Mouse (Mus musculus): ENCODE results near the gene Parp8. TPM values are rescaled to one million over a fixed set of nuclear protein-coding genes. Genes with fewer than 3 reads are reported as not detected.

The Parp8 gene
- polyA plus RNA-seq, 1 experiment from 2014 or later = 18.3 TPM

DNA sequence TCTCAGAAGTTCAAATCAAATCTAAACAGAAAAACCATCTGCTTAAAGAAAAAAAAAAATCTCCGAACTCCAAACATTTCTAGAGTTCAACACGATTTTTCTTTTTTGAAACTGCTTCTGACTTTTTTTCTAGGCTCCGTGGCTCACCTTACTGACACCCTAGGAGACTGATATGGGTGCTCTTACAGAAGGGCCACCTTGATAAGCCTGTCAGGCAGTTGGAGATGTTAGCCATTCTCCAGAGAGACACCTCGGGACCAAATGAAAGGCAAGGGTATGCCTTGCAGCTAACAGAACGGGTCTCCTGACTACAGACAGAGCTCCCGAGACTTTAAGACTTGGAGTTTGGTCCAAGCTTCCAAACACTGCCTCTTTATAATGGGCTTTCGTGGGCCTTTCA, 37.1 kb downstream of the Parp8 start:
- H3K4me3 ChIP-seq (ENCODE audit: low read depth, low read length) = no peak overlapping the region
- no peaks in the 10 kb centered on the region for H3K4me1 ChIP-seq (ENCODE audit: control insufficient read depth, insufficient read depth, low read length)
- no peak overlapping the region for H3K27ac ChIP-seq (replicated peaks; ENCODE audit: low read depth, low read length)
- DNase-seq (ENCODE audit: low spot score) (no peak), ATAC-seq (ENCODE audit: insufficient number of reproducible peaks, low FRiP score, low TSS enrichment, low read depth) (no peak)
- 80% methylated on average over 7 of the region's 7 CpGs for WGBS
- no peaks in the 10 kb centered on the region for H3K9me3 ChIP-seq (ENCODE audit: control insufficient read depth, low read length)
- H3K27me3 ChIP-seq (ENCODE audit: control insufficient read depth, insufficient read depth, low read length) = no peaks in the 10 kb centered on the region
- no peak overlapping the region for H3K4me2 ChIP-seq (ENCODE audit: low read depth, severe bottlenecking)
- H3K9ac ChIP-seq (ENCODE audit: low read length) = no peak overlapping the region
- H3K36me3 ChIP-seq (ENCODE audit: control insufficient read depth, insufficient read depth, low read length) = no peaks in the 10 kb centered on the region

DNA sequence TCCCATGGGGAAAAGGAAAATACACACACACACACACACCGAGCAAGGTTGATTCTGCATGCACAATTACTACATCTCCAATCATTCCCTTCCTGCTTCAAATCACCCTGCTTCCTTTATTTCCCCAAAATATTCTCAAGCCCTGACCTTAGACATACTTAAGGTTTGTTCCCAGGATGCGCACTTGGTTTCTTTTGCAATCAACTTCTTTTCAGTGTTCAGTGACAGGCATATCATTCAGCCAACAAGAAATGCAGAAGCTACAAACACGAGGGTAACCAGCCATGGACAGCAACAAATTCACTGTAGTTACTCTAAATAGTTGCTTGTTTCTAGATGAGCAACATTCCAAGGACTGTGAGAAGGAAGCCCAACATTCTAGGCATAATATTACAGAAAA, 38.1 kb downstream of the Parp8 start:
- no peaks in the 10 kb centered on the region for H3K27me3 ChIP-seq (ENCODE audit: control insufficient read depth, insufficient read depth, low read length)
- H3K4me2 ChIP-seq (ENCODE audit: low read depth, severe bottlenecking) = no peak overlapping the region
- 91% methylated on average over 3 of the region's 3 CpGs for WGBS
- no peaks in the 10 kb centered on the region for H3K9me3 ChIP-seq (ENCODE audit: control insufficient read depth, low read length)
- no peaks in the 10 kb centered on the region for H3K4me1 ChIP-seq (ENCODE audit: control insufficient read depth, insufficient read depth, low read length)
- no peak overlapping the region for H3K4me3 ChIP-seq (ENCODE audit: low read depth, low read length)
- H3K9ac ChIP-seq (ENCODE audit: low read length) = no peak overlapping the region
- H3K36me3 ChIP-seq (ENCODE audit: control insufficient read depth, insufficient read depth, low read length) = no peaks in the 10 kb centered on the region
- no peak overlapping the region for H3K27ac ChIP-seq (replicated peaks; ENCODE audit: low read depth, low read length)
- ATAC-seq (ENCODE audit: insufficient number of reproducible peaks, low FRiP score, low TSS enrichment, low read depth) = no peak
- no peak for DNase-seq (ENCODE audit: low spot score)

DNA sequence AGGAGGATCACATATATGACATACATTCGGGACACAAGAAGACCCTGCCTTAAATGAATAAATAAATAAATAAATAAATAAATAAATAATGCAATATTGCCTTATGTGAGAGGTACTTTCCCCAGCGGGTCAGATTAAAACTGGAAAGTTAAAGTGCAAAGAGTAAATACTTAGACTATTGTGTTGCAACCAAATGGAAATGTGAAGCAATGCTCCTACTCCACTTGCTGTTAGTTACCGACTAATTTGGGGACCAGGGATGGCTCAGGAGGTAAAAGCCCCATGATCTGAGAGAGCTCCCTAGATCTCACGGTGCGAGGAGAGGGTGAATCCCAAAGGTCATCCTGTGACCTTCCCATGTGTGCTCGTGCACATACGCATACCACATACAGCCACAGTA, 38.7 kb downstream of the Parp8 start:
- Histone ChIP-seq H3K9me3 (ENCODE audit: control insufficient read depth, low read length) (no peaks in the 10 kb centered on the region), H3K27ac (replicated peaks; ENCODE audit: low read depth, low read length) (no peak overlapping the region), H3K36me3 (ENCODE audit: control insufficient read depth, insufficient read depth, low read length) (no peaks in the 10 kb centered on the region), H3K27me3 (ENCODE audit: control insufficient read depth, insufficient read depth, low read length) (no peaks in the 10 kb centered on the region), H3K4me1 (ENCODE audit: control insufficient read depth, insufficient read depth, low read length) (no peaks in the 10 kb centered on the region), H3K4me3 (ENCODE audit: low read depth, low read length) (no peak overlapping the region), H3K9ac (ENCODE audit: low read length) (no peak overlapping the region), H3K4me2 (ENCODE audit: low read depth, severe bottlenecking) (no peak overlapping the region)
- 90% methylated on average over 7 of the region's 7 CpGs for WGBS
- DNase-seq (ENCODE audit: low spot score) (no peak), ATAC-seq (ENCODE audit: insufficient number of reproducible peaks, low FRiP score, low TSS enrichment, low read depth) (no peak)

DNA sequence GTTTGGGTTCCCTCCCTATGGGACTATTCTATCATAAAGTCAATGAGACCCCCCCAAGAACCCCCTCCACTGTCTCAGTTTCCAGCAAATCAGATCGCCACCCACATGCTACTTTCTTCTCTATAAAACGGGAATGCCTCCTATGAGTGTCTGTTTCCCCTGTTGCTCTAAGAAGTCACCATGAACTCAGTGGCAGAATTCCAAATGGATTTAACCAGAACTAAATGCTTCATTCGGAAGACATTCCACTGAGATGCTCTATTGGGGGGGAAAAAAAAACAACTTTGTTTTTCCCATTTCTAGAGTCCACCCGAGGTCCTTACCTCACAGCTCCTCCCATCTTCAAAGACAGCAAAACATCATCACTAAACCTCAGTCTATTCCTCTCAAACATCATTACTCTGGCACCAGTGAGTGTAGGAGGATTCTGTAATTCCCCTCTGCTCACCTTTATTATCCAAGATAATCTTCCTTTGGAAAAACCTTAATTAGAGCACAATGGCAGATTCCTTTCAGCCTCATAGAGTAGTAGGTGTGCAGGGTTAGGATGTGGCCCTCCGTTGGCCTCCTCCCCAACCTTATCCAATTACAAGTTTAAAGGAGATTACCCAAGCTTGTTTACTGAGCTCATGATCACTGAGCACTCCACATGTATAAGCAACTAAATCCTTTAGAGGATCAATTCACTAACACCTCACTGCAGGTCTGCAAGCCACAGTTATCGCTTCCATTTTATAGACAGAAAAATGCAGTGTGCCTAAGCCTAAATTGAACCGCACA, 51.1 kb downstream of the Parp8 start:
- Histone ChIP-seq H3K27ac (replicated peaks; ENCODE audit: low read depth, low read length) (no peak overlapping the region), H3K36me3 (ENCODE audit: control insufficient read depth, insufficient read depth, low read length) (no peaks in the 10 kb centered on the region), H3K9me3 (ENCODE audit: control insufficient read depth, low read length) (no peaks in the 10 kb centered on the region), H3K4me1 (ENCODE audit: control insufficient read depth, insufficient read depth, low read length) (no peaks in the 10 kb centered on the region), H3K4me2 (ENCODE audit: low read depth, severe bottlenecking) (no peak overlapping the region), H3K4me3 (ENCODE audit: low read depth, low read length) (no peak overlapping the region), H3K27me3 (ENCODE audit: control insufficient read depth, insufficient read depth, low read length) (no peaks in the 10 kb centered on the region), H3K9ac (ENCODE audit: low read length) (no peak overlapping the region)
- DNase-seq (ENCODE audit: low spot score) (no peak), ATAC-seq (ENCODE audit: insufficient number of reproducible peaks, low FRiP score, low TSS enrichment, low read depth) (no peak)
- WGBS = 83% methylated on average over 7 of the region's 7 CpGs

DNA sequence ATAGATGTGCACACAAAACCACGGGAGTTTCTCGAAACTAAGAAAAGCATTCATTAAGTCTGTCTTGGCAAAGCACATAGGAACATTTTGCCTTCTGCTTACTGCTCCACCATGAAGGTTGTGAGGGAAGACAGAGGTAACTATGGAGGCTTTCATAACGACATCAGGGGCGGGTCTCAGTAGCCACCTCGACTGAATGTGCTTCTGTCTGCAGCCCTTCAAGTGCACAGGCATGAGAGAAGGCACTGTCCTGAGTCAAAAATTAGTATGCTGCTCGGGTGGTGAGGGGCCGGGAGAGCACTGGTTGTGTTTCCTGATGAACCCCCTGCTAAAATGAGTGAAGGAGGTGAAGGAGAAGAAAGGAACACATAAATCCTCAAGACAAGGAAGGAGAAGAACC, 51.8 kb downstream of the Parp8 start:
- H3K27ac ChIP-seq (replicated peaks; ENCODE audit: low read depth, low read length) = no peak overlapping the region
- ATAC-seq (ENCODE audit: insufficient number of reproducible peaks, low FRiP score, low TSS enrichment, low read depth) (no peak), DNase-seq (ENCODE audit: low spot score) (no peak)
- no peak overlapping the region for H3K4me3 ChIP-seq (ENCODE audit: low read depth, low read length)
- no peak overlapping the region for H3K9ac ChIP-seq (ENCODE audit: low read length)
- H3K36me3 ChIP-seq (ENCODE audit: control insufficient read depth, insufficient read depth, low read length) = no peaks in the 10 kb centered on the region
- WGBS = 84% methylated on average over 7 of the region's 7 CpGs
- H3K4me1 ChIP-seq (ENCODE audit: control insufficient read depth, insufficient read depth, low read length) = no peaks in the 10 kb centered on the region
- H3K27me3 ChIP-seq (ENCODE audit: control insufficient read depth, insufficient read depth, low read length) = no peaks in the 10 kb centered on the region
- no peak overlapping the region for H3K4me2 ChIP-seq (ENCODE audit: low read depth, severe bottlenecking)
- H3K9me3 ChIP-seq (ENCODE audit: control insufficient read depth, low read length) = no peaks in the 10 kb centered on the region

DNA sequence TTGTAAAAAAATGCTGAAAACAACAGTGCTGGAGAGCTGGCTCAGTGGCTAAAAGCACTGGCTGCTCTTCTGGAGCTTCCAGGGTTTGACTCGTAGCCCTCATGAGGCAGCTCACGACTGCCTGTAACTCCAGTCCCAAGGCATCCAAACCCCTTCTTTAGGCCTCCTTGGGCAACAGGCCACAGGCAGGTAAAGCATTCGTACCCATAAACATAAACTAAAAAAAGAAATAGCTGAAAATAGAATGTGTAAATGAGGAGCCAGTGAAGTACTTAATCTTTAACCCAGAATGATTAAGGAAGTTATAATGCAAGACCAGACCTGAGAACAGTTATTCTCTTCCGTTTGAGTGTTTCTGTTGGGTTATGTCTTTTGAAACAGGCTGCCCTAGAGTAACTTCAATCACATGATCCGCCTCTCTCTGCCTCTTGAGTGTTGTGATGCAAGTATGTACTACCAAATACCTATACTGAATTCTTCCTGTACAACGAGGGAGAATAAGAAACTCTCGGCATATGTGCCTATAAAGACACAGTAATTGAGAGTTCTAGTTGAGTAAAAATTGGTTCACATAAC, 53.2 kb downstream of the Parp8 start:
- WGBS = 84% methylated on average over 7 of the region's 7 CpGs
- no peak overlapping the region for H3K4me3 ChIP-seq (ENCODE audit: low read depth, low read length)
- H3K4me1 ChIP-seq (ENCODE audit: control insufficient read depth, insufficient read depth, low read length) = no peaks in the 10 kb centered on the region
- H3K9me3 ChIP-seq (ENCODE audit: control insufficient read depth, low read length) = no peaks in the 10 kb centered on the region
- H3K4me2 ChIP-seq (ENCODE audit: low read depth, severe bottlenecking) = no peak overlapping the region
- ATAC-seq (ENCODE audit: insufficient number of reproducible peaks, low FRiP score, low TSS enrichment, low read depth) (no peak), DNase-seq (ENCODE audit: low spot score) (no peak)
- H3K36me3 ChIP-seq (ENCODE audit: control insufficient read depth, insufficient read depth, low read length) = no peaks in the 10 kb centered on the region
- no peak overlapping the region for H3K9ac ChIP-seq (ENCODE audit: low read length)
- no peak overlapping the region for H3K27ac ChIP-seq (replicated peaks; ENCODE audit: low read depth, low read length)
- no peaks in the 10 kb centered on the region for H3K27me3 ChIP-seq (ENCODE audit: control insufficient read depth, insufficient read depth, low read length)

DNA sequence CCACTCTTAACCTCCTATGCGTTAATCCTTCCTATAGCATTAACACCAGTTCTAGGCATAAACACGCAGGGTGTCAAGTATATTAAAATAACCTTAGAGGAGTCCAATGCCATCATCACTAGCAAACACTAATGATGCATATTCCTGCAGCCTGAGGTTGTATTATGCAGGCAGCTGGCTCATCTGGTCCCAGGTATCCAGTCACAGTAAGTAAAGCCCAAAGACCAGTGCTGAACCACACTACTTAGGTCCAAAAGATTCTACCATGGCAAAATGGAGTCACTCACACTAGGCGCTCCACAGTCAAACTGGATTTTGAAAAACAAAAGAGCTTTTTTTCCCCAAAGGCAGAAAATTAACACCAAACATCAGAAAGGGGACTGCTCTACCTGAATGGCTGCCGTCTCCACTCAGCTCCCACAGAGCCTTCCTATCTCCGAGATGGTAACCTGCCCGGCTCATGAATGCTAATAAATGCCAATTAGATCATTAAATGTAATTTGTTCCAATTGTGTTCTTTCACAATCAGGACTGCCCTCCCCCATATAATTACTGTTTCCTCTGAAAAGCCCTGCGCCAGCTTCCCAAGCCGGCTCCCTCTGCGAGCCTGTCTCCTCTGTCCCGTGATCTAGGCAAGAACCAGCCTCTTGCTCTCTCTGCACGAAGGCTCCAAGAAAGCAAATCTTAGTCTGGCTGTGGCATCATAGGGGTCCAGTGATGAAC, 54.5 kb downstream of the Parp8 start:
- DNase-seq (ENCODE audit: low spot score) (no peak), ATAC-seq (ENCODE audit: insufficient number of reproducible peaks, low FRiP score, low TSS enrichment, low read depth) (no peak)
- no peaks in the 10 kb centered on the region for H3K36me3 ChIP-seq (ENCODE audit: control insufficient read depth, insufficient read depth, low read length)
- no peak overlapping the region for H3K27ac ChIP-seq (replicated peaks; ENCODE audit: low read depth, low read length)
- H3K27me3 ChIP-seq (ENCODE audit: control insufficient read depth, insufficient read depth, low read length) = no peaks in the 10 kb centered on the region
- H3K4me2 ChIP-seq (ENCODE audit: low read depth, severe bottlenecking) = no peak overlapping the region
- no peaks in the 10 kb centered on the region for H3K9me3 ChIP-seq (ENCODE audit: control insufficient read depth, low read length)
- no peaks in the 10 kb centered on the region for H3K4me1 ChIP-seq (ENCODE audit: control insufficient read depth, insufficient read depth, low read length)
- WGBS = 57% methylated on average over 11 of the region's 11 CpGs
- no peak overlapping the region for H3K4me3 ChIP-seq (ENCODE audit: low read depth, low read length)
- no peak overlapping the region for H3K9ac ChIP-seq (ENCODE audit: low read length)

DNA sequence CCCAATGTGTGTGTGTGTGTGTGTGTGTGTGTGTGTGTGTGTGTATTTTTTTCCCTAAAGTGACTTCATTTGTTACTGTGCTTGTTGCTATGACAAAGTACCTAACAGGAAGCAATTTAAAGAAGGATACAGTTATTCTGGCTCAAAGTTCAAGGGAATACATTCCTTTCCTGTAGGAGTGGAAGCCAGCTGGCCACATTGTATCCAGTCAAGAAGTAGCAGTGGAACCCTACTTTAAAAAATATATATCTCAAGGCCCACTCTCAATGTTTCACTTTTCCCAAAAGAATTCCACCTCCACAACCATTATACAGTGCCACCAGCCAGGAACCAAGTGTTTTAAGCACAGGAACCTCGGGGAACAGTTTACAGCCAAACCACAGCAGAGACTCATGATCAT, 55.7 kb downstream of the Parp8 start:
- 91% methylated on average over 1 of the region's 1 CpGs for WGBS

More for the DNA sequence above, 55.7 kb downstream of the Parp8 start:
- ATAC-seq (ENCODE audit: insufficient number of reproducible peaks, low FRiP score, low TSS enrichment, low read depth) (no peak), DNase-seq (ENCODE audit: low spot score) (no peak)
- Histone ChIP-seq H3K9me3 (ENCODE audit: control insufficient read depth, low read length) (no peaks in the 10 kb centered on the region), H3K27me3 (ENCODE audit: control insufficient read depth, insufficient read depth, low read length) (no peaks in the 10 kb centered on the region), H3K4me2 (ENCODE audit: low read depth, severe bottlenecking) (no peak overlapping the region), H3K36me3 (ENCODE audit: control insufficient read depth, insufficient read depth, low read length) (no peaks in the 10 kb centered on the region), H3K9ac (ENCODE audit: low read length) (no peak overlapping the region), H3K4me1 (ENCODE audit: control insufficient read depth, insufficient read depth, low read length) (no peaks in the 10 kb centered on the region), H3K4me3 (ENCODE audit: low read depth, low read length) (no peak overlapping the region), H3K27ac (replicated peaks; ENCODE audit: low read depth, low read length) (no peak overlapping the region)
